Mouse (Mus musculus) left cerebral cortex, postnatal 4 days (tissue): ENCODE measurements at regions not wholly inside any gene's neighbourhood (a gene's known extent, or its start where the extent isn't known, plus 50 kb on each side); places are given as distances from the start of the nearest gene placed in this dataset.

Experiments used
- DNase-seq: peaks from one replicate; pipeline ENCODE4 v3.0.0-alpha.2; 2022
- intact Hi-C: fragments of 180-260 bp; cut with DNase I; formaldehyde crosslinking; loops from one replicate; pipeline ENCODE4 v1.15.1; 2025

DNA sequence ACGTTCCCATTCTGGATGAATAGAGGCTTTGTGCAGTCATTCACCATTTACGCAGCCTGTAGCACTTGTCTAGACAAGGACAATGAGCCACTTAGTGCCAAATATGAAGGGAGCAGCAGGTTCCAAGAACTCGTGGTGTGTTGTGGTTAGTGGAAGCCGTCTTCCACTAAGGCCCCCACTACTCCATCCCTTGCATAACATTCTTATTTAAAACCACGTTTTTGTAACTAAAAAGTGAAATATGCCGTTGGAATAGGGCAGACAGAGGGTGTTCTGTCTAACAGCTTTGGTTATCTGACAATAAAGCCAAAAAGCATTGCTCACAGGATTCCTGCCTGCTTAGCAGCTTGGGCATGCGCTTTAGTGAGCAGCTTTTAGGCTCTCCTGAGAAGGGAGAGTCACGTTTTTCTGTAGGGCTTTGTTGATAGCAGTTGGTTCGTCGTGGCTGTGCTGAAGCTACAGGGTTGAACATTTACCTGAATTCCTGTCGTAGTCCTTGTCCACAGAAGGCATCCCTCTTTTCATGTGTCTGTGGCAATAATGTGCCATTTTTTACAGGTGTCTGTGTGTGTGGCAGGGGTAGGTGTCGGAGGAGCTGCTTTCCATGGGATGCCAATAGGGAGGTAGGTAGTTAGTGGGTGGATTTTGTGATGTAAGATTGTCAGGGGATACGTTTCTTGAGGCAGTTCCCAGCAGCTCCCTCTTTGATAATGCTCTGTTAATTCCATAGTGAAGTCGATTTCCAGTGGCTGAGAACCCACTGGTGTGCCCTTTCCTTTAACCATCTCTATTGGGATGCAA lies 221.9 kb downstream of the 1700064H15Rik start:
- intact Hi-C loops: no loop called here
- DNase-seq: peak; percentile 15

DNA sequence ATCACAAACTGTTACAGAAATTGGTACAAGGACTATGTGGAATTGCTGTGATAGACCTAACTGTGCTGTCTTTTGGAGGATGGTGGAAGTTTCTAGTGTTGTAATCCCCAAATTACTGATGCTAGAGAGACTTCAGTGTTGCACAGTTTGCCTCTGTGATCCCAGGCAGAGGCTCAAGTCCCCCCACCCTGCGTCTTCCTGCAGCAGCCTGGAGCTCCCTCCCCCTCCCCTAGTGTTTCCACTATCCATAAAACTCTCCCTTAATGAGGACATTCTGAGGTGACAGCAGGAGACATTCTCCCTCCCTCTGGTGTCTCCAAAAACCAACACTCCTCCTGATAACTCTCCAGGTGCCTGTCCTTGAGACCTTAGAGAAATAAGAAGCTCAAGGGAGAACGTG lies 242.8 kb downstream of the 1700064H15Rik start:
- intact Hi-C loops: no loop called here
- no peak for DNase-seq

DNA sequence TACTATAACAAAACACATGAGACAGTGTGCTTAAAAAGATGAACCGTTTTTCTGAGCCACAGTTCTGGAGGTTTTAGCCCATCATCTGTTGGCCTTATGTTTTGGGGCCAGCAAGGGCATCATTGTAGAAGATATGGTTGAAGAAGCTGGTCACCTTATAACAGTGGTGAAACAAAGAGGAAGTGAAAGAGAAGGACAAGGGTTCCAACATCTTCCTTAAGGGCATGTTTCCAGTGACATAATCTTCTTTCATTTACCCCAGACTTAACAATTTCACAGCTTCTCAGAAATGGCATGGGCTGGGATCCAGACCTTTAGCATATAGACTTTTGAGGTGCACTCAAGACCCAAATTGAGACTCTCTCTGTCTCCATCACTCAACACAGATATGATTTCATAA lies 259.5 kb downstream of the 1700064H15Rik start:
- intact Hi-C loops: no loop called here
- no peak for DNase-seq

DNA sequence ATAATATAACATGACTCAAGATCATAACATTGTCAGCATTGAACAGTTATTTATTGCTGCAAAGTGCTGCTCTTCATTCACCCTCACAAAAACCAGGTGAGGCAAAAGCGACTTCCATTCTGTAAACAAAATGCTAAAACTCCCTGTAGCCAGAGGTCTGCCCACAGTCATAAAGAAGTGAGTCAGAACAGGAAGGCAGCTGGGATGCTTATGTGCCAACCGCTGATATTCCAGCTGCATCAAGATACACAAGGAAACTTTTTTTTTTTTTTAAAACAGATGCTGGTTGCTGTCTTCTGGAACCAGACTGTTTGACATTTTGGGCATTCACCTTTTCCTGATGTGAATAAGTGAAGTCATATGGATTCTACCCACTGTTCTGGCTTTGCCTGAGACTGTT lies 260.7 kb downstream of the 1700064H15Rik start:
- intact Hi-C loops: no loop called here
- DNase-seq: no peak
